Mouse (Mus musculus) frontal cortex, postnatal 14 days (tissue): ENCODE measurements around the gene Il5.
"Not testable (repeated sequence)": the region's sequence is repeated elsewhere in the genome, so short reads cannot be mapped to it uniquely, and the experiment has no call there.

ENCODE experiments used
- DNase-seq, 2 experiments: peaks; one replicate each; pipeline ENCODE4 v3.0.0; 2022; ENCODE audit warnings: low spot score in 2 of 2

The Il5 gene

DNA sequence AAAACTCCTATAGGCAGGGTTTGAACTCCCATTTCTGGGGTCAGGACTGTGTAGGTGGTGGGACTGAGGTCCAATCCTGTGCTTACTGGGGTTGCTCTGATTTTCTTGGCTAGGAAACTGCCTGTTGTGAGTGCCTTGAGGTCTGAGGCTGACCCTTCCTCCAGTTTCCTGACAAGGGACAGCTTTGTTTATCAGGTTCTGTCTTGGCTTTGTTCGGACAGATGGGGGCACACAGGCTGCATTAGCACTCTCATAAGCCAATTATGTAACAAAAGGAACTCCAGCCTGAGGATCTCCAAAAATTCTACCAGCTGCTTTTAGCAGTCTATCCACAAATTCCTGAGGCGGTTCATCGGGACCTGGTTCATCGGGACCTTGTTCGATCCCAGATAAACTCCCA is 21.8 kb downstream of the Il5 start:
- no peak for DNase-seq

- no peak for DNase-seq
These were observed 24.7 kb downstream of the Il5 start for GRCm38 (mm10) chr11:53745260-53745659.

GRCm38 (mm10) chr11:53747985-53748384 is 27.4 kb downstream of the Il5 start:
- DNase-seq: no peak

DNA sequence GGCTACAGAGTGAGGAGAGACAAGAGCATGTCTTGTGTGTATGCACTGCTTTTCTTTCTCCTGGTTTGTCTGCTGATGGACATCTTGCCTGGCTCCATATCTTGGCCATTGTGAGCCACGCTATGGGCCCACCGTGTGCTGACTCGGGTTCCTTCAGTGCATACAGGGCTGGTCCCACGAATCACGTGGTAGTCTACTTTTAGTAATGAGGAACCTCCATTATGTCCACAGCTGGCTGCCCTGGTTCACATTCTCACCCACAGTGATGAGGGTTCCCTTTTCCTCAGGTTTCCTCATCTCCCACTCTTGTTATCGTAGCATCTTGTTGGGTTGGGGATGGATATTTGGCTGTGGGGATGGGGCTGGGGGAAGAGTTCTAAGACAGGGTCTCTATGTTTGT is 28.0 kb downstream of the Il5 start:
- DNase-seq: no peak

GRCm38 (mm10) chr11:53749306-53749705 is 28.7 kb downstream of the Il5 start:
- DNase-seq: no peak

DNA sequence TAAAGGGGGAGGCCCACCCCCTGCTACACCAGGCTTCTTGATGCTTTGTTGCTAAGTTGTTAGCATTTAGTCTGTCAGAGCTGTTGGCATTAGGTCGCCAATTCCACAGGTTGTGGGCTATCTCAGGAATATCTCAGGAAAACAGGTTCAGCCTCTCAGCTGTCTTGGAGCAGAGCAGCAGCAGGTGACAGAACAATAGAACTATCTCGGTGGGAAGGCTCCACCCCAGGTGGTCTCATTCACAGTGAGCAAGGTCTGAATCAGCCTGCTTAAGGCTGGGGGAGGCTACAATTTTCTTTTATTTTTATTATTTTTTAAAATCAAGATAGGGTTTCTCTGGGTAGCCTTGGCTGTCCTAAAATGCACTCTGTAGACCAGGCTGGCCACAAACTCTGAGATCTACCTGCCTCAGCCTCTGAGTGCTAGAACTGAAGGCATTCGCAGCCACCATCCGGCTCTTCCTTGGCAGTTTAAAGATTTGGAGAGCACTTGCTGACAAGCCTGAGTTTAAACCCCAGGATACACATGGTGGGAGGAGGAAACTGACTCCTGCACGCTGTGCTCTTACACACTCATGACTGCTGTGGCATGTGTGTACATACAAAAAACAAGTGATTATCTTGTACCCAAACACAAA is 29.2 kb downstream of the Il5 start:
- DNase-seq: no peak

DNA sequence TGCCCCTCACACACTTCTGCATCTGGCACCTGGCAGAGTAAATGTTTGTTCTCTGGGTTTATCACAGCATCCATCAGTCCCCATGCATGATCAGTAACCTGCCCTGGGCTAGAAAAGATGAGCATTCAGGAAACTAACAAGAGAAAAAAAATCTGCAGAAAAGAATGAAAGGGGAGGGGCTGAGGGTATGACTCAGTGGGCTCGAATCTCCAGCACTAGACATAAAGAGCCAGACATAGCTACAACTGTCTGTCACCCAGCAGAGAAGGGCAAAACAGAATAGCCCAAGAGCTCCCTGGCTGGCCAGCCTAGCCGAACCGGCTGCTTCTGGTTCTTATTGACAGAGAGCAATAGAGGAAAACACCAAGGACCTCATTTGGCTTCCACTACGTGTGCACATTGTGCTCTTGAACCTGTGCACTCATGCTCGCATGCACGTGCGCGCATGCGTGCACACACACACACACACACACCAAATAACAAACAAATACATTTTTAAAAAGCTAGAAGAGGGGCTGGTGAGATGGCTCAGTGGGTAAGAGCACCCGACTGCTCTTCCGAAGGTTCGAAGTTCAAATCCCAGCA is 34.5 kb downstream of the Il5 start:
- DNase-seq: no peak

GRCm38 (mm10) chr11:53757612-53758011 is 37.0 kb downstream of the Il5 start:
- DNase-seq: no peak

DNA sequence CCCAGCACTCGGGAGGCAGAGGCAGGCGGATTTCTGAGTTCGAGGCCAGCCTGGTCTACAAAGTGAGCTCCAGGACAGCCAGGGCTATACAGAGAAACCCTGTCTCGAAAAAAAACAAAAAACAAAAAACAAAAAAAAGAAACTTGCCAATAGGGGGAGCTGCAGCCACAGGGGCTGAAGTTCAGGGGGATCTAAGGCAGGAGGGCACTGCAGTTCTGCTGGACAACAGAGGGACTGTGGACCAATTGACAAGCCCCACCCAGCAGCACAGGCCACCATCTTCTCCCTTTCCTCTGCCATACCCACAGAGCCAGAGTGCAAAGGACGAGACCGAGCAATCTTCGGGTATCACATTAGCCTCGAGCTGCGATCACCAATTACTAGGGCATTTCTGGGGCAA is 37.4 kb downstream of the Il5 start:
- not testable (repeated sequence) for DNase-seq

DNA sequence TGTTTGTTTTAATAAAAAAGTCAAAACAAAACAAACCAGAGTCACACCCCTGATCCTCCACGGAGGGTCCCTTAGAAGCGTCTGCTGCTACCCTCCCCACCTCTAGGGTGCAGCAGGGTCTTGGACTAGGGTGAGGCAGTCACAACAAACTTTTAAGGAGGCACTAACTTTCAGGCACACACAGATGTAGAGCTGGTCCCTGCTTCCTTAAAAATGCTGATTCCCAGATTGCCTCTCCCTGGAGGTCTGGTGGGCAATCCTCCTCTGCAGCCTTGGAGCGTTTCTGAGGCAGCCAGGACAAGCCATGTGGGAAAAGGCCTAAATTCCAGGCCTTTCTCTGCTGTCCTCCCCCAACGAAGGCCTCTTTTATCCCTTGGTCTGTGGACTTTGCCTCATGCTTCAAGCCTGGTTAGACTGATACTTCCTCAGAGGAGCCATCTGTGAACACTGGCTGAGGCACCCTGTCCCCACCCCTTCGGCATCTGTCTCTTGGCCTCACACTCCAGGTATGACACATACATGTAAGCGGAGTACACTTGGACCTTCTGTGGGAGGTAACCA is 38.3 kb downstream of the Il5 start:
- no peak for DNase-seq

DNA sequence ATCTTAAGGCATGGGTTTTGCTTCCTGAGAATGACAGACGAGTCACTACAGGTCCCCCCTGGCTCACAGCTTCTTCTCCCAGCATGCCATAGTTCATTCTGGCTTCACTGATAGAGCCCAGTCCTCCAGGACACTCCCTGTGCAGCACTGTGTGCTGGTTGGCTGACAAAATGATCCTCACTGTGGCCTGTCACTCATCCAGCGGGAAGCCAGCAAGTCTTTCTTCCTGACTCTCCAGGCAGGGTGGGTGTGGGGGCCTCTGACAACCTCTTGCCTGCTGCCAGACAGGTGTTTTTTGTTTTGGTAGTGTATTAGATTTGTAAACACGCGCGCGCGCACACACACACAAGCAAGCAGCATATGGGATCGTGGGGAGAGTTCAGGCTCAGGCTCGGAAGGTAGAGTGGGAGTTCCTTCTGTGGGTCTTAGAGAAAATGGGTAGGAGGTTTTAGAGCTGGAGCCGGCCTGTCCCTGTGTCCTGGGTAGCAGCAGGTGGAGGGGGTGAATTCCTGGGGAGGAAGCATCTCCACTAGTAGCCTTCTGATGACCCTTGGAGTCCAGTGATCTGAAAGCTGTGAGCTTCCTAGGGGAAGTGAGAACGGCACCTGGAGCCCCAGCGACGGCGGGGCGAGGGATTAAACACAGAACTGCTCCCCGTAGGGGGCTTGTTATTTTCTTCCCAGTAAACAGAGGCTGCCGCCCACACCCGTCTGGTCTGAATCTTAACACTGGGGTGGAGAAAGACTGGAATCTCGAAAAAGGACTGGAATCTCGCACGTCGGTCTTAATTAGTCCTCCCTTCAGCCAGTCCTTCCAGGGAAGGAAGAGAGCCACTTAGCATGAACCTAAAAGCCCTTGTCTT is 39.2 kb downstream of the Il5 start:
- no peak for DNase-seq

- no peak for DNase-seq
These were observed 40.7 kb downstream of the Il5 start for GRCm38 (mm10) chr11:53761284-53761683.

GRCm38 (mm10) chr11:53761822-53762221 is 41.2 kb downstream of the Il5 start:
- DNase-seq: no peak

GRCm38 (mm10) chr11:53762426-53762825 is 41.8 kb downstream of the Il5 start:
- DNase-seq: no peak

DNA sequence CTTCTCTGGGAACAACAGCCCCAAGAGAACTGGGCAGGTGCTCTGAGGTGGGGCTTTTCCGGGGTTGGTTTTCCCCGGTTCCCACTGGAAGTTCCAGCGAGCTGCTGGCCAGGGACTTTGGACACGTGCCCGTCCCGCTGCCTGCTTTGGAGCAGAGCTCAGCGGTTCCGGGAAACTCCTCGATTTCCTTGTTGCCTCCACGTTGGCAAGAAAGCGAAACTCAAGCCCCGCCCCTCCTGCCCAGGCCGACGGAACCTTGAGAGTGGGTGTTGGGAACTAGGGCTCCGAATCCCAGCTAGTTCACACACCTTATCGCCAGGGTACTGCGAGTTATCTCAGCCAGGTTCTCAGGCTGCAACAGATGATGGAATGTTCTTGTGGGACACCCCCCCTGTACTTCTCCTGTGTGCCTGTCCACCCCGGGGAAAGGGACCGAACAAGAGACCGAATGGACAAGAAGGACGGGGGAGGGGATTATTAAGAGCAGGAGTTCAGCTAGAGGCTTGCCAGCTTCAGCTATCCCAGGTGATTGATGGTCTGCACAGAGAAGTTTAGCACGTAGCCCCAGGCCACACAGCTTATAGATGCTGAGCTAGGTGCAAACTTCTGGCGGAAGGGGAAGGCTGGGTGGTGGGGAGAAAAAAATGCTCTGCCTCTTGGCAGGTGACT is 42.4 kb downstream of the Il5 start:
- no peak for DNase-seq

- DNase-seq: peak; percentile 68 to 69
These were observed 43.0 kb downstream of the Il5 start for GRCm38 (mm10) chr11:53763496-53764140.

- no peak for DNase-seq
These were observed 44.0 kb downstream of the Il5 start for GRCm38 (mm10) chr11:53764581-53764980.

- no peak for DNase-seq
These were observed 48.0 kb downstream of the Il5 start for GRCm38 (mm10) chr11:53768422-53769184.

- DNase-seq: no peak
These were observed 48.6 kb downstream of the Il5 start for GRCm38 (mm10) chr11:53769185-53769576.

- DNase-seq: peak; percentile 79 to 80
These were observed 49.1 kb downstream of the Il5 start, which contains the start of gene Irf1 for GRCm38 (mm10) chr11:53769760-53770124. TSS of gene Irf1 (plus strand) at chr11:53770014.
